Mouse (Mus musculus): ENCODE measurements at regions not wholly inside any gene's neighbourhood (a gene's known extent, or its start where the extent isn't known, plus 50 kb on each side); places are given as distances from the start of the nearest gene placed in this dataset.

GRCm38 (mm10) chr5:120284625-120285024 is 146.9 kb upstream of the Lhx5 start:
- no peak for TF ChIP-seq CTCF (IDR thresholded peaks at IDR 0.05; ENCODE audit: insufficient read depth, low read length)
- TF ChIP-seq POLR2A (IDR thresholded peaks at IDR 0.05; ENCODE audit: borderline replicate concordance, extremely low read depth, low read depth, low read length) = no peak
- 36% methylated on average over 8 of the region's 8 CpGs for WGBS

GRCm38 (mm10) chr5:120285036-120285435 is 146.5 kb upstream of the Lhx5 start:
- H3K4me3 ChIP-seq (replicated peaks; ENCODE audit: extremely low read depth, low read depth, low read length) = no peak overlapping the region
- no peaks in the 10 kb centered on the region for H3K4me1 ChIP-seq (ENCODE audit: control insufficient read depth, insufficient read depth, low read length)
- 17% methylated on average over 9 of the region's 9 CpGs for WGBS
- TF ChIP-seq CTCF (IDR thresholded peaks at IDR 0.05; ENCODE audit: insufficient read depth, low read length) (no peak), POLR2A (IDR thresholded peaks at IDR 0.05; ENCODE audit: borderline replicate concordance, extremely low read depth, low read depth, low read length) (no peak)
- DNase-seq = no peak

More at GRCm38 (mm10) chr5:120284625-120285024, 146.9 kb upstream of the Lhx5 start:
- H3K4me3 ChIP-seq (replicated peaks; ENCODE audit: extremely low read depth, low read depth, low read length) = no peak overlapping the region
- no peak for DNase-seq
- H3K4me1 ChIP-seq (ENCODE audit: control insufficient read depth, insufficient read depth, low read length) = no peaks in the 10 kb centered on the region

GRCm38 (mm10) chr5:120286787-120287186 is 144.7 kb upstream of the Lhx5 start:
- TF ChIP-seq POLR2A (IDR thresholded peaks at IDR 0.05; ENCODE audit: borderline replicate concordance, extremely low read depth, low read depth, low read length) (no peak), CTCF (IDR thresholded peaks at IDR 0.05; ENCODE audit: insufficient read depth, low read length) (no peak)
- WGBS = 74% methylated on average over 4 of the region's 4 CpGs

GRCm38 (mm10) chr5:120288036-120288684 is 143.3 kb upstream of the Lhx5 start:
- WGBS = 10% methylated on average over 23 of the region's 23 CpGs
- no peak overlapping the region for H3K4me3 ChIP-seq (replicated peaks; ENCODE audit: extremely low read depth, low read depth, low read length)

More at GRCm38 (mm10) chr5:120286787-120287186, 144.7 kb upstream of the Lhx5 start:
- Histone ChIP-seq H3K4me3 (replicated peaks; ENCODE audit: extremely low read depth, low read depth, low read length) (no peak overlapping the region), H3K4me1 (ENCODE audit: control insufficient read depth, insufficient read depth, low read length) (no peaks in the 10 kb centered on the region)
- DNase-seq = no peak

DNA sequence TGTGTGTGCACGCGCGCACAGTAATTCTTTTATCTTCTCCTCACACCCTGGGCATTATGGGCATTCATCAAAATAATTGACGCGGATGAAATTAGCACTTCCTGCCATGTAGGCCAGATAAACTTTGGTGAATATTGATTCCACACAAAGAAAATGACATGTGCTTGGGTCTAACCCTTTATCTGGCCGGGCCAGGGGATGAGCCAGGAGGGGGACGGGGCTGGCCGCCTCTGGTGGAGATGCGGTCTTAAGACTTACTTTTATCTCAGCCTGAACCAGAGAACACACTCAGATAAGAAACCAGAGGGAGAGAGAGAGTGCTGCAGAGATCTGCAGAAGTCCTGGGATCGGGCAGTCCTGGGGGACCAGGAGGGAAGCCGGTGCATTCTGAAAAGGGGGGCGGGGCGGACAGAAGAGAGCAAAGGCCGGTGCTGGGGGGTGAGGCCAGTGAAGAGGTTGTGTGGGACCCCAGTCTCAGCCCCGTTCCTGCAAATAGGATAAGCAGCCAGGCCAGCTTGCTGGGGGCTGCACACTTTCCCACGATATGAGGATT is 136.9 kb upstream of the Lhx5 start:
- 34% methylated on average over 16 of the region's 16 CpGs for WGBS

More at GRCm38 (mm10) chr5:120288036-120288684, 143.3 kb upstream of the Lhx5 start:
- TF ChIP-seq CTCF (IDR thresholded peaks at IDR 0.05; ENCODE audit: insufficient read depth, low read length) (no peak), POLR2A (IDR thresholded peaks at IDR 0.05; ENCODE audit: borderline replicate concordance, extremely low read depth, low read depth, low read length) (no peak)
- no peak for DNase-seq
- H3K4me1 ChIP-seq (ENCODE audit: control insufficient read depth, insufficient read depth, low read length) = no peaks in the 10 kb centered on the region

DNA sequence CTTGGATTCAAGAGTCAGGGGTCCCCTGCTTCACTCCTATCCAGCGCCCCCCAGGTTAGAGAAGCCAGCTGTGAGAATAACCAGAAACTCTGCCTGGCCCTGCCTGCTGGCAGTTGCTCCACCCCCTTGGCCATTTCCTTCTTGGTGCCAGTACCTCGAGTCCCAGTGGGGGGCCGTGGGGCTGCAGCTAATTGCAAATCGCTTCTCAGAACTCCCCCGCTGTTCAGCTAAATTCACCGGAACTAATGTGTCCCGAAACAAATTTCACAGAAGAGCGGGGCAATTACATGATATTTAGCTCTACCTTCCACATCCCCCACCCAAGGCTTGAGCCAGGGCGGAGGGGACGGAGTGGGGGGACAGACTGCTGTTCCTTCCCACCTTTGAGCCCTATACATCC is 134.3 kb upstream of the Lhx5 start:
- 21% methylated on average over 10 of the region's 10 CpGs for WGBS
- Histone ChIP-seq H3K4me3 (replicated peaks; ENCODE audit: extremely low read depth, low read depth, low read length) (no peak overlapping the region), H3K4me1 (ENCODE audit: control insufficient read depth, insufficient read depth, low read length) (no peaks in the 10 kb centered on the region)
- DNase-seq = no peak
- TF ChIP-seq POLR2A (IDR thresholded peaks at IDR 0.05; ENCODE audit: borderline replicate concordance, extremely low read depth, low read depth, low read length) (no peak), CTCF (IDR thresholded peaks at IDR 0.05; ENCODE audit: insufficient read depth, low read length) (no peak)

More for the DNA sequence above, 136.9 kb upstream of the Lhx5 start:
- no peak for DNase-seq
- Histone ChIP-seq H3K4me1 (ENCODE audit: control insufficient read depth, insufficient read depth, low read length) (no peaks in the 10 kb centered on the region), H3K4me3 (replicated peaks; ENCODE audit: extremely low read depth, low read depth, low read length) (no peak overlapping the region)
- no peak for TF ChIP-seq CTCF (IDR thresholded peaks at IDR 0.05; ENCODE audit: insufficient read depth, low read length)
- no peak for TF ChIP-seq POLR2A (IDR thresholded peaks at IDR 0.05; ENCODE audit: borderline replicate concordance, extremely low read depth, low read depth, low read length)

GRCm38 (mm10) chr5:120297665-120298282 is 133.7 kb upstream of the Lhx5 start:
- TF ChIP-seq CTCF (IDR thresholded peaks at IDR 0.05; ENCODE audit: insufficient read depth, low read length) (no peak), POLR2A (IDR thresholded peaks at IDR 0.05; ENCODE audit: borderline replicate concordance, extremely low read depth, low read depth, low read length) (no peak)

GRCm38 (mm10) chr5:120301672-120302071 is 129.8 kb upstream of the Lhx5 start:
- no peak for DNase-seq
- Histone ChIP-seq H3K4me3 (replicated peaks; ENCODE audit: extremely low read depth, low read depth, low read length) (no peak overlapping the region), H3K4me1 (ENCODE audit: control insufficient read depth, insufficient read depth, low read length) (no peaks in the 10 kb centered on the region)
- WGBS = 3% methylated on average over 16 of the region's 16 CpGs
- no peak for TF ChIP-seq POLR2A (IDR thresholded peaks at IDR 0.05; ENCODE audit: borderline replicate concordance, extremely low read depth, low read depth, low read length)
- TF ChIP-seq CTCF (IDR thresholded peaks at IDR 0.05; ENCODE audit: insufficient read depth, low read length) = no peak

More at GRCm38 (mm10) chr5:120297665-120298282, 133.7 kb upstream of the Lhx5 start:
- 36% methylated on average over 3 of the region's 3 CpGs for WGBS
- no peak for DNase-seq
- H3K4me3 ChIP-seq (replicated peaks; ENCODE audit: extremely low read depth, low read depth, low read length) = no peak overlapping the region
- no peaks in the 10 kb centered on the region for H3K4me1 ChIP-seq (ENCODE audit: control insufficient read depth, insufficient read depth, low read length)

GRCm38 (mm10) chr5:120302307-120302706 is 129.2 kb upstream of the Lhx5 start:
- WGBS = 4% methylated on average over 47 of the region's 47 CpGs
- Histone ChIP-seq H3K4me1 (ENCODE audit: control insufficient read depth, insufficient read depth, low read length) (no peaks in the 10 kb centered on the region), H3K4me3 (replicated peaks; ENCODE audit: extremely low read depth, low read depth, low read length) (no peak overlapping the region)
- no peak for TF ChIP-seq CTCF (IDR thresholded peaks at IDR 0.05; ENCODE audit: insufficient read depth, low read length)
- no peak for TF ChIP-seq POLR2A (IDR thresholded peaks at IDR 0.05; ENCODE audit: borderline replicate concordance, extremely low read depth, low read depth, low read length)
- no peak for DNase-seq
